29 mouse cellular contexts compared by ENCODE assay signal in the genomic region with DNA sequence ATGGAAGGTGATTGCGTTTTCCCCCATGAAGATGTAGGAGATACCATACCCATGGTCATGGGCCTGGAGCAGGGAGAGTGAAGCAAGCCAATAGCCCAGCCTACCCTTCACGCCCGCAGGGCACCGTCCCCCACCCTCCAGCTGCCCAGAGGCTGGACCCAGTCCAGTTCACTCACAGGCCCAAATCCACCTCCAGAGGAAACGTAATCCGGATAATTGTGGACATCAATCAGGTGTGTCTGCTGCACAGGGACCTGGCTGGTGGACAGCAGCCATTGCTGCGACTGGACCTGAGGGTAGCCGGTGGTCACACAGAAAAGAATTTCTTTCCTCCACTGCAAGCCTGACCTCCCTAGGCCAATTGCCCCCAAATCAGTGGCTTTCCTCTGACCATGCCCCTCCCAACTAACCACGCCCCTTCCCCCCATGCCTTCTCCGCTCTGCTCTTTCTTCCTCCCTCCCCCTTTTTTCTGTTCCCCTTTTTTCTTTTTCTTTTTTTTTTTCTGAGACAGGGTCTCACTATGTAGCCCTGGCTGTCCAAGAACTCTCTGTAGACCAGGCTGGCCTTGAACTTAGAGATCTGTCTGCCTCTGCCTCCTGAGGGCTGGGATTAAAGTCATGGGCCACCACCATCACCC. TPM values are rescaled to one million over a fixed set of nuclear protein-coding genes. Genes with fewer than 3 reads are reported as not detected.
DNase-seq lines count a peak whose midpoint lies in the region; ATAC-seq and TF ChIP-seq lines count a peak whose summit lies in the region.
"Had no signal": no experiment of that assay in that cellular context is flagged by ENCODE, and none has a peak within 500 bp of the region (broad histone marks: within the 10 kb centered on the region; RNA-seq: fewer than 3 reads in every experiment).

No protein-coding gene starts in this region.

- no peak overlapping the region for H3K4me2 ChIP-seq in embryonic facial prominence, embryonic 13.5 days
- H3K4me2 ChIP-seq in liver, postnatal 0 days (ENCODE audit: low read depth, low read length): no peak overlapping the region
- no peak overlapping the region for H3K4me2 ChIP-seq in liver, embryonic 11.5 days
- no peak overlapping the region for H3K4me2 ChIP-seq in CH12.LX (ENCODE audit: insufficient read depth, low read depth, poor library complexity, severe bottlenecking)
- H3K4me2 ChIP-seq: heart, embryonic 12.5 days; limb, embryonic 15.5 days; liver, embryonic 15.5 days; midbrain, embryonic 11.5 days; neural tube, embryonic 15.5 days had no signal

- H3K9ac ChIP-seq in embryonic facial prominence, embryonic 13.5 days: 0 out of 2 replicates have a peak overlapping the region, but pooled peaks have one; percentile 21
- H3K9ac ChIP-seq in liver, postnatal 0 days (replicated peaks): no peak overlapping the region
- no peak overlapping the region for H3K9ac ChIP-seq in liver, embryonic 11.5 days (ENCODE audit: low read depth, low read length)
- no peak overlapping the region for H3K9ac ChIP-seq in CH12.LX (ENCODE audit: insufficient read depth, low read depth)
- H3K9ac ChIP-seq: heart, embryonic 12.5 days; limb, embryonic 15.5 days; liver, embryonic 15.5 days; neural tube, embryonic 15.5 days had no signal

- 87% methylated on average over 10 of the region's 10 CpGs for WGBS in embryonic facial prominence, embryonic 13.5 days
- WGBS in embryonic facial prominence, embryonic 10.5 days: 91% methylated on average over 10 of the region's 10 CpGs
- 63% methylated on average over 10 of the region's 10 CpGs for WGBS in liver, postnatal 0 days (ENCODE audit: insufficient replicate concordance)
- 75% methylated on average over 10 of the region's 10 CpGs for WGBS in liver, embryonic 11.5 days

- in situ Hi-C loops in CH12.LX (cut with MboI; ENCODE audit: low pct_ligation_motif_present, low pct_unique_long_range_greater_than_20kb, low sequenced_read_pairs): loop anchor here (10.0 kb wide), 2 partner anchors 105 to 215 kb away; a partner anchor contains a TSS

- no peaks in the 10 kb centered on the region for H3K79me2 ChIP-seq in CH12.LX (replicated peaks; ENCODE audit: control insufficient read depth, extremely low read depth, insufficient read depth, poor library complexity, severe bottlenecking)

- H3K27ac ChIP-seq in embryonic facial prominence, embryonic 13.5 days: no peak overlapping the region
- H3K27ac ChIP-seq in embryonic facial prominence, embryonic 10.5 days (replicated peaks): no peak overlapping the region
- no peak overlapping the region for H3K27ac ChIP-seq in liver, postnatal 0 days (ENCODE audit: low read depth)
- no peak overlapping the region for H3K27ac ChIP-seq in liver, embryonic 11.5 days (ENCODE audit: low read depth, low read length)
- no peak overlapping the region for H3K27ac ChIP-seq in CH12.LX (ENCODE audit: insufficient read depth, low read depth)
- H3K27ac ChIP-seq: forebrain, embryonic 10.5 days; hindbrain, postnatal 0 days; layer of hippocampus, adult 2 months; left cerebral cortex, adult 2 months; limb, embryonic 15.5 days; liver, embryonic 15.5 days; neural tube, embryonic 15.5 days had no signal

- no peak for ATAC-seq in embryonic facial prominence, embryonic 13.5 days (ENCODE audit: insufficient number of reproducible peaks, insufficient read depth, low FRiP score, low TSS enrichment, low read depth)
- ATAC-seq in liver, postnatal 0 days: no peak
- no peak for ATAC-seq in liver, embryonic 11.5 days (replicated peaks; ENCODE audit: low FRiP score)
- ATAC-seq in megakaryocyte progenitor cell, adult 5-6 weeks (replicated peaks; ENCODE audit: poor library complexity): peak; percentile 32; the same call in 1 of the 2 replicates
- ATAC-seq: forebrain, embryonic 16.5 days; hindbrain, postnatal 0 days; intestine, embryonic 16.5 days; lung, postnatal 0 days had no signal

- no peaks in the 10 kb centered on the region for H3K9me3 ChIP-seq in embryonic facial prominence, embryonic 13.5 days
- no peaks in the 10 kb centered on the region for H3K9me3 ChIP-seq in embryonic facial prominence, embryonic 10.5 days
- no peaks in the 10 kb centered on the region for H3K9me3 ChIP-seq in liver, postnatal 0 days (ENCODE audit: low read length)
- H3K9me3 ChIP-seq in liver, embryonic 11.5 days (ENCODE audit: control insufficient read depth, low read length): no peaks in the 10 kb centered on the region
- no peaks in the 10 kb centered on the region for H3K9me3 ChIP-seq in CH12.LX (replicated peaks; ENCODE audit: low read length)
- H3K9me3 ChIP-seq: forebrain, embryonic 10.5 days; heart, embryonic 12.5 days; limb, embryonic 15.5 days; liver, embryonic 15.5 days; neural tube, embryonic 15.5 days had no signal

- no peaks in the 10 kb centered on the region for H3K27me3 ChIP-seq in embryonic facial prominence, embryonic 13.5 days
- H3K27me3 ChIP-seq in embryonic facial prominence, embryonic 10.5 days (replicated peaks; ENCODE audit: low read depth, poor library complexity, severe bottlenecking): no peaks in the 10 kb centered on the region
- H3K27me3 ChIP-seq in liver, postnatal 0 days (ENCODE audit: insufficient read depth, low read length): no peaks in the 10 kb centered on the region
- H3K27me3 ChIP-seq in liver, embryonic 11.5 days (replicated peaks; ENCODE audit: control insufficient read depth, insufficient read depth, low read length): no peaks in the 10 kb centered on the region
- no peaks in the 10 kb centered on the region for H3K27me3 ChIP-seq in CH12.LX (replicated peaks)
- H3K27me3 ChIP-seq: heart, embryonic 12.5 days; limb, embryonic 15.5 days; neural tube, embryonic 15.5 days had no signal

- no peak overlapping the region for H3K4me3 ChIP-seq in embryonic facial prominence, embryonic 13.5 days
- no peak overlapping the region for H3K4me3 ChIP-seq in embryonic facial prominence, embryonic 10.5 days
- H3K4me3 ChIP-seq in liver, postnatal 0 days (ENCODE audit: low read depth, low read length): no peak overlapping the region
- no peak overlapping the region for H3K4me3 ChIP-seq in liver, embryonic 11.5 days (ENCODE audit: low read depth, low read length)
- no peak overlapping the region for H3K4me3 ChIP-seq in CH12.LX (replicated peaks in 1 of 3; ENCODE audit: low read depth in 2 of 3, low read length in 2 of 3, poor library complexity in 1 of 3)
- H3K4me3 ChIP-seq: forebrain, embryonic 10.5 days; heart, embryonic 12.5 days; layer of hippocampus, adult 2 months; left cerebral cortex, adult 2 months; limb, embryonic 15.5 days; liver, embryonic 15.5 days; neural tube, embryonic 15.5 days had no signal

- no peak for TF ChIP-seq RAD21 in CH12.LX (IDR thresholded peaks at IDR 0.05; ENCODE audit: low read depth, low read length)

- no peak for DNase-seq in embryonic facial prominence, embryonic 10.5 days (ENCODE audit: low spot score)
- peak; percentile 22 for DNase-seq in liver, postnatal 0 days
- no peak for DNase-seq in liver, embryonic 11.5 days (ENCODE audit: low spot score)
- DNase-seq in CH12.LX (ENCODE audit: extremely low read depth): no peak
- no peak for DNase-seq in layer of hippocampus, adult 8-10 months (ENCODE audit: low spot score in 2 of 2)
- no peak for DNase-seq in urinary bladder, postnatal 36 days (ENCODE audit: low spot score in 2 of 2)
- DNase-seq: cerebellum, adult 2 months; heart, postnatal 10 days; kidney, postnatal 25 days; left cerebral cortex, postnatal 4 days had no signal

- no peak for TF ChIP-seq POLR2A in CH12.LX (IDR thresholded peaks at IDR 0.05; ENCODE audit: low read depth, low read length)

- no peak for TF ChIP-seq EP300 in liver, postnatal 0 days (IDR thresholded peaks at IDR 0.05; ENCODE audit: low read depth)
- no peak for TF ChIP-seq EP300 in CH12.LX (IDR thresholded peaks at IDR 0.05; ENCODE audit: low read length)

- 0 out of 2 replicates have a peak, but pooled peaks cover 3% of the 10 kb centered on the region for H3K4me1 ChIP-seq in embryonic facial prominence, embryonic 13.5 days
- peaks cover 15% of the 10 kb centered on the region for H3K4me1 ChIP-seq in embryonic facial prominence, embryonic 10.5 days
- no peaks in the 10 kb centered on the region for H3K4me1 ChIP-seq in liver, postnatal 0 days (ENCODE audit: insufficient read depth)
- peaks cover 6% of the 10 kb centered on the region; the same call in 1 of the 2 replicates for H3K4me1 ChIP-seq in liver, embryonic 11.5 days (replicated peaks; ENCODE audit: control insufficient read depth, insufficient read depth, low read length)
- peaks cover 11 to 26% of the 10 kb centered on the region in 2 experiments for H3K4me1 ChIP-seq in CH12.LX (ENCODE audit: control insufficient read depth in 1 of 2, insufficient read depth in 2 of 2)
- H3K4me1 ChIP-seq: heart, embryonic 12.5 days had no signal

- no peak for TF ChIP-seq CTCF in liver, postnatal 0 days (IDR thresholded peaks at IDR 0.05; ENCODE audit: low read depth)
- no peak for TF ChIP-seq CTCF in CH12.LX (conservative IDR thresholded peaks at IDR 0.05 in 1 of 2, IDR thresholded peaks at IDR 0.05 in 1 of 2; ENCODE audit: low read depth in 2 of 2, low read length in 2 of 2)

- dilution Hi-C loops in CH12.LX (cut with MboI; ENCODE audit: extremely low pct_ligation_motif_present, extremely low pct_unique_long_range_greater_than_20kb, low sequenced_read_pairs): no loop called here

- peaks cover 58% of the 10 kb centered on the region for H3K36me3 ChIP-seq in embryonic facial prominence, embryonic 13.5 days
- peaks cover 44% of the 10 kb centered on the region for H3K36me3 ChIP-seq in embryonic facial prominence, embryonic 10.5 days (replicated peaks)
- no peaks in the 10 kb centered on the region for H3K36me3 ChIP-seq in liver, postnatal 0 days (replicated peaks; ENCODE audit: insufficient read depth, low read length)
- no peaks in the 10 kb centered on the region; the same call in 1 of the 2 replicates for H3K36me3 ChIP-seq in liver, embryonic 11.5 days (ENCODE audit: control insufficient read depth, insufficient read depth, low read length)
- peaks cover 0 to 65% of the 10 kb centered on the region in 2 experiments for H3K36me3 ChIP-seq in CH12.LX (replicated peaks in 1 of 2; ENCODE audit: control insufficient read depth in 1 of 2, insufficient read depth in 1 of 2, low read length in 1 of 2)
- H3K36me3 ChIP-seq: liver, embryonic 15.5 days had no signal

RNA-seq across cellular contexts. Expression of a gene that starts 14.7 kb away (rescaled TPM):
- polyA plus RNA-seq in embryonic facial prominence, embryonic 13.5 days (2015; fragmentation: Nextera tagmentation; extraction: Ambion mirVana): 32.0 and 39.1 TPM in 2 replicates
- 18.5 and 18.8 TPM in 2 replicates for polyA plus RNA-seq in embryonic facial prominence, embryonic 10.5 days (2016; fragmentation: Nextera tagmentation; extraction: Ambion mirVana)
- polyA plus RNA-seq in liver, postnatal 0 days (2015; fragmentation: Nextera tagmentation; extraction: Ambion mirVana): 0.98 and 1.1 TPM in 2 replicates
- 8.2 and 8.5 TPM in 2 replicates for polyA plus RNA-seq in liver, embryonic 11.5 days (2014; fragmentation: Nextera tagmentation; extraction: Ambion mirVana)
- total RNA-seq in CH12.LX (2012; rRNA removed) (3.6 and 4.5 TPM in 2 replicates), CH12.LX (2014; rRNA removed) (10.2 and 10.3 TPM in 2 replicates)
- polyA plus RNA-seq in CH12.LX (2012; ENCODE audit: insufficient read length, low read depth): 10.4 and 12.7 TPM in 2 replicates
- total RNA-seq in megakaryocyte progenitor cell, adult 5-6 weeks (2015): 0.42 and 0.54 TPM in 2 replicates
- total RNA-seq in megakaryocyte progenitor cell, adult 5-6 weeks (2017): 0.25 and 1.6 TPM in 2 replicates
- 100 to 1,000 TPM; 123 to 144 (median 137) TPM for total RNA-seq in layer of hippocampus, adult 8-10 months (2022)

RNA-seq across cellular contexts. Expression of a gene that starts 17.0 kb away (rescaled TPM):
- 0.25 and 0.26 TPM in 2 replicates for polyA plus RNA-seq in embryonic facial prominence, embryonic 13.5 days (2015; fragmentation: Nextera tagmentation; extraction: Ambion mirVana)
- polyA plus RNA-seq in embryonic facial prominence, embryonic 10.5 days (2016; fragmentation: Nextera tagmentation; extraction: Ambion mirVana): 0.14 and 0.30 TPM in 2 replicates
- polyA plus RNA-seq in liver, postnatal 0 days (2015; fragmentation: Nextera tagmentation; extraction: Ambion mirVana): 0.06 TPM in 1 of 2 replicates, not detected in the other
- 0.10 TPM in 1 of 2 replicates, not detected in the other for polyA plus RNA-seq in liver, embryonic 11.5 days (2014; fragmentation: Nextera tagmentation; extraction: Ambion mirVana)
- total RNA-seq in CH12.LX (2012; rRNA removed) (0.08 TPM in 1 of 2 replicates, not detected in the other), CH12.LX (2014; rRNA removed) (not detected in 2 replicates)
- not detected in 2 replicates for polyA plus RNA-seq in CH12.LX (2012; ENCODE audit: insufficient read length, low read depth)
- total RNA-seq in megakaryocyte progenitor cell, adult 5-6 weeks (2015): not detected in 2 replicates
- not detected in 2 replicates for total RNA-seq in megakaryocyte progenitor cell, adult 5-6 weeks (2017)
- total RNA-seq in layer of hippocampus, adult 8-10 months (2022): under 1 TPM; 0.37 to 0.85 (median 0.67) TPM
- total RNA-seq: adrenal gland, adult 18-20 months; gastrocnemius, postnatal 4 days; heart, postnatal 10 days; hindbrain, postnatal 0 days; left cerebral cortex, postnatal 4 days; midbrain, postnatal 0 days had no signal
- polyA plus RNA-seq: heart, embryonic 12.5 days; intestine, embryonic 16.5 days; kidney, embryonic 14.5 days; liver, embryonic 15.5 days; spleen, adult 2 months had no signal

RNA-seq across cellular contexts. Expression of a gene that starts 26.4 kb away (rescaled TPM):
- polyA plus RNA-seq in embryonic facial prominence, embryonic 13.5 days (2015; fragmentation: Nextera tagmentation; extraction: Ambion mirVana): 534 and 684 TPM in 2 replicates
- 968 and 991 TPM in 2 replicates for polyA plus RNA-seq in embryonic facial prominence, embryonic 10.5 days (2016; fragmentation: Nextera tagmentation; extraction: Ambion mirVana)
- polyA plus RNA-seq in liver, postnatal 0 days (2015; fragmentation: Nextera tagmentation; extraction: Ambion mirVana): 73.2 and 76.8 TPM in 2 replicates
- polyA plus RNA-seq in liver, embryonic 11.5 days (2014; fragmentation: Nextera tagmentation; extraction: Ambion mirVana): 175 and 186 TPM in 2 replicates
- total RNA-seq in CH12.LX (2012; rRNA removed): 340 and 407 TPM in 2 replicates
- 220 and 231 TPM in 2 replicates for total RNA-seq in CH12.LX (2014; rRNA removed)
- 608 and 642 TPM in 2 replicates for polyA plus RNA-seq in CH12.LX (2012; ENCODE audit: insufficient read length, low read depth)
- 147 and 153 TPM in 2 replicates for total RNA-seq in megakaryocyte progenitor cell, adult 5-6 weeks (2015)
- 113 and 135 TPM in 2 replicates for total RNA-seq in megakaryocyte progenitor cell, adult 5-6 weeks (2017)
- total RNA-seq in layer of hippocampus, adult 8-10 months (2022): 100 to 1,000 TPM; 167 to 173 (median 172) TPM

RNA-seq across cellular contexts. Expression of a gene that starts 30.7 kb away (rescaled TPM):
- 72.3 and 77.5 TPM in 2 replicates for polyA plus RNA-seq in embryonic facial prominence, embryonic 13.5 days (2015; fragmentation: Nextera tagmentation; extraction: Ambion mirVana)
- polyA plus RNA-seq in embryonic facial prominence, embryonic 10.5 days (2016; fragmentation: Nextera tagmentation; extraction: Ambion mirVana): 75.1 and 77.1 TPM in 2 replicates
- polyA plus RNA-seq in liver, postnatal 0 days (2015; fragmentation: Nextera tagmentation; extraction: Ambion mirVana): 25.6 and 29.5 TPM in 2 replicates
- polyA plus RNA-seq in liver, embryonic 11.5 days (2014; fragmentation: Nextera tagmentation; extraction: Ambion mirVana): 100 and 111 TPM in 2 replicates
- total RNA-seq in CH12.LX (2012; rRNA removed) (53.4 and 61.1 TPM in 2 replicates), CH12.LX (2014; rRNA removed) (35.7 and 38.5 TPM in 2 replicates)
- polyA plus RNA-seq in CH12.LX (2012; ENCODE audit: insufficient read length, low read depth): 52.6 and 56.3 TPM in 2 replicates
- total RNA-seq in megakaryocyte progenitor cell, adult 5-6 weeks (2015): 36.1 and 40.4 TPM in 2 replicates
- 25.8 and 39.8 TPM in 2 replicates for total RNA-seq in megakaryocyte progenitor cell, adult 5-6 weeks (2017)
- 100 to 1,000 TPM; 274 to 323 (median 303) TPM for total RNA-seq in layer of hippocampus, adult 8-10 months (2022)

RNA-seq across cellular contexts. Expression of a gene that starts 37.5 kb away (rescaled TPM):
- polyA plus RNA-seq in embryonic facial prominence, embryonic 13.5 days (2015; fragmentation: Nextera tagmentation; extraction: Ambion mirVana): 92.0 and 99.7 TPM in 2 replicates
- 70.3 and 77.5 TPM in 2 replicates for polyA plus RNA-seq in embryonic facial prominence, embryonic 10.5 days (2016; fragmentation: Nextera tagmentation; extraction: Ambion mirVana)
- polyA plus RNA-seq in liver, postnatal 0 days (2015; fragmentation: Nextera tagmentation; extraction: Ambion mirVana): 35.9 and 38.0 TPM in 2 replicates
- 76.2 and 88.4 TPM in 2 replicates for polyA plus RNA-seq in liver, embryonic 11.5 days (2014; fragmentation: Nextera tagmentation; extraction: Ambion mirVana)
- total RNA-seq in CH12.LX (2012; rRNA removed): 56.5 and 65.0 TPM in 2 replicates
- 33.5 and 39.0 TPM in 2 replicates for total RNA-seq in CH12.LX (2014; rRNA removed)
- polyA plus RNA-seq in CH12.LX (2012; ENCODE audit: insufficient read length, low read depth): 79.7 and 87.7 TPM in 2 replicates
- total RNA-seq in megakaryocyte progenitor cell, adult 5-6 weeks (2015): 71.9 and 79.5 TPM in 2 replicates
- 70.4 and 89.4 TPM in 2 replicates for total RNA-seq in megakaryocyte progenitor cell, adult 5-6 weeks (2017)
- 10 to 100 TPM; 42.1 to 52.0 (median 45.0) TPM for total RNA-seq in layer of hippocampus, adult 8-10 months (2022)
